Mouse (Mus musculus): ENCODE data around the gene Epb41. TPM values are rescaled to one million over a fixed set of nuclear protein-coding genes. Genes with fewer than 3 reads are reported as not detected.

Gene Epb41
- polyA plus RNA-seq, 1 experiment = 94.1 TPM

DNA sequence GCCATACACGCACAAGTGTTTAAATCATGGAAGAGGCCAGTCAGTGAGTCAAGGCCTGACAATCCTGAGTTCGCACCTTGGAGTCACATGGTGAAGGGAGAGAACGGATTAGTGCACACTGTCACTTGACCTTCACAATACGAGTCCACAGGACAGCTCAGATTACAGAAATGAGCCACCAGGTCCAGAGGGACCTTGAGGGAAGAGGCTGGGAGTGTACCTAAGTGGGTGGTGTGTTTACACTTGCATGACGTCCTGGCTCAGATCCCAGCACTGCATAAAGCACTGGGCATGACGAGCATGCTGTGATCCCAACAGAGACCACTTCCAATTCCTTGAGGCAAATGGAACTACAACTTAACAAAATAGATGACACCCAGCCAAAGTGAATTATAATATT, 168.7 kb downstream of the Epb41 start:
- Histone ChIP-seq H3K27ac (ENCODE audit: insufficient read depth, low read length) (no peak overlapping the region), H3K27me3 (ENCODE audit: control insufficient read depth, insufficient read depth, low read length) (no peaks in the 10 kb centered on the region), H3K4me1 (ENCODE audit: control insufficient read depth, insufficient read depth, insufficient read length) (peaks cover 3% of the 10 kb centered on the region; the same call in 1 of the 2 replicates), H3K36me3 (ENCODE audit: control insufficient read depth, insufficient read depth, low read length) (peaks cover 8% of the 10 kb centered on the region), H3K4me3 (ENCODE audit: extremely low read depth, insufficient read depth, insufficient read length) (no peak overlapping the region)
- no peak for TF ChIP-seq POLR2A (IDR thresholded peaks at IDR 0.05; ENCODE audit: low read depth, low read length)
- TF ChIP-seq CTCF (IDR thresholded peaks at IDR 0.05; ENCODE audit: extremely low read depth, insufficient read depth, insufficient read length, insufficient replicate concordance) = no peak
- no peak for DNase-seq (ENCODE audit: low read depth in 1 of 2, low spot score in 2 of 2)
- WGBS = 87% methylated on average over 6 of the region's 6 CpGs

- no peak for DNase-seq (ENCODE audit: low read depth in 1 of 2, low spot score in 2 of 2)
- Histone ChIP-seq H3K27ac (ENCODE audit: insufficient read depth, low read length) (no peak overlapping the region), H3K4me3 (ENCODE audit: extremely low read depth, insufficient read depth, insufficient read length) (no peak overlapping the region), H3K4me1 (ENCODE audit: control insufficient read depth, insufficient read depth, insufficient read length) (no peaks in the 10 kb centered on the region), H3K36me3 (ENCODE audit: control insufficient read depth, insufficient read depth, low read length) (peaks cover 27% of the 10 kb centered on the region), H3K27me3 (ENCODE audit: control insufficient read depth, insufficient read depth, low read length) (no peaks in the 10 kb centered on the region)
- no peak for TF ChIP-seq POLR2A (IDR thresholded peaks at IDR 0.05; ENCODE audit: low read depth, low read length)
- peak; percentile 22; the same call in 1 of the 2 replicates for TF ChIP-seq CTCF (IDR thresholded peaks at IDR 0.05; ENCODE audit: extremely low read depth, insufficient read depth, insufficient read length, insufficient replicate concordance)
- WGBS = 73% methylated on average over 8 of the region's 8 CpGs
Observed at GRCm38 (mm10) chr4:131904478-131904877, 170.6 kb downstream of the Epb41 start.

DNA sequence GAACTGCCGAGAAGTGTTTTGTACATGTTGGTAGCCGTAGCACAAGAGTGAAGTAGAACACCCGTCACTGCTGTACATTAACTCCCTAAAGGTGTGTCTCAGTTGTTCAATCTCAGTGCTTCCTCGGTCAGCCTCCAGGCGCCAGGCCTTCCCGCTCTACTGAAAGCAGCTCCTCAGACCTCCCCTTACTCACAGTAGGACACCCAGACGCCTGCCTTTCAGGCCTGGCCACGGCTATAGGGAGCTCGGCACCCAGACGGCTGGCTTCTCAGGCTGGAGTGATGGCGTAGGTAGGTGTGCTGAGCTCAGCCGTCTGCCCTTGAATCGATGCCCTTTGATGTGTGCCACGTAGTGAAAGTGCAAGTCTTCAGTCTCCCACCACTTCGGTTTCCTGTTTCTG, 174.0 kb downstream of the Epb41 start:
- no peak overlapping the region for H3K27ac ChIP-seq (ENCODE audit: insufficient read depth, low read length)
- H3K4me1 ChIP-seq (ENCODE audit: control insufficient read depth, insufficient read depth, insufficient read length) = no peaks in the 10 kb centered on the region
- 91% methylated on average over 15 of the region's 15 CpGs for WGBS
- no peak for DNase-seq (ENCODE audit: low read depth in 1 of 2, low spot score in 2 of 2)
- no peak for TF ChIP-seq CTCF (IDR thresholded peaks at IDR 0.05; ENCODE audit: extremely low read depth, insufficient read depth, insufficient read length, insufficient replicate concordance)
- no peak for TF ChIP-seq POLR2A (IDR thresholded peaks at IDR 0.05; ENCODE audit: low read depth, low read length)
- H3K4me3 ChIP-seq (ENCODE audit: extremely low read depth, insufficient read depth, insufficient read length) = no peak overlapping the region
- peaks cover 46% of the 10 kb centered on the region for H3K36me3 ChIP-seq (ENCODE audit: control insufficient read depth, insufficient read depth, low read length)
- no peaks in the 10 kb centered on the region for H3K27me3 ChIP-seq (ENCODE audit: control insufficient read depth, insufficient read depth, low read length)

GRCm38 (mm10) chr4:131899180-131899554, 176.0 kb downstream of the Epb41 start:
- Histone ChIP-seq H3K36me3 (ENCODE audit: control insufficient read depth, insufficient read depth, low read length) (peaks cover 53% of the 10 kb centered on the region), H3K4me3 (ENCODE audit: extremely low read depth, insufficient read depth, insufficient read length) (no peak overlapping the region), H3K4me1 (ENCODE audit: control insufficient read depth, insufficient read depth, insufficient read length) (no peaks in the 10 kb centered on the region), H3K27ac (ENCODE audit: insufficient read depth, low read length) (no peak overlapping the region), H3K27me3 (ENCODE audit: control insufficient read depth, insufficient read depth, low read length) (no peaks in the 10 kb centered on the region)
- TF ChIP-seq POLR2A (IDR thresholded peaks at IDR 0.05; ENCODE audit: low read depth, low read length) = no peak
- TF ChIP-seq CTCF (IDR thresholded peaks at IDR 0.05; ENCODE audit: extremely low read depth, insufficient read depth, insufficient read length, insufficient replicate concordance) = no peak
- no peak for DNase-seq (ENCODE audit: low read depth in 1 of 2, low spot score in 2 of 2)
- 89% methylated on average over 6 of the region's 6 CpGs for WGBS

DNA sequence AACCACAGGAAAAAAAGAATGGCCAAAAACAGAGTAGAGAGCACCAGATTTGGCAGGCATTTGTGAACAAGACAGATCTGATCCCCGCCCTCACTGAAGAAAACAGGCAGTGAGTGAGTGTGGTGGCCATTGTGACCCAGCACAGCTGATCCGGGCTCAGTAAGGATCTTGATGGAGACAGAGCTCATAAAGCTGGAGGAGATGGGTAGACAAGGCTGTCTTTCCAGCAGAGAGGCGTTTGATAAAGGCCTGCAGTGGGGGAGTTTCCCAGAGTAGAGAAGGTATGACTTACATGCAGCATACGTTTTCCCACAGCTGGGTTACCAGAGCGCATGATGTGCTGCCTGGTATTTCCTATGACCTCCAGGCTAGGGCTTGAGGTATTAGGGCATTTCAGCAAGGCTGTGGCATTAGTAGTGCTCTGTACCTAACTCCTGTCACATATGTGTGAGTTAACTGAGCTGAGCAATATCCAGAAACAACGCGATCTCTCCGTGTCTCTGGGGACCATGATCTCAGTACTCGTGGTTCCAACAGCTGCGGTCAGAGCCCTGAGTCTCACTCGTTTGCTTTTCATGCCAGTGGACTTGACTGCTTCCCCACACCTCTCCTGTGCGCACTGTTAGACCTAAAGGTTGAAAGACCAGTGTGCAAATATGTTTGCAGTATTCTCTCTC, 176.5 kb downstream of the Epb41 start:
- Histone ChIP-seq H3K36me3 (ENCODE audit: control insufficient read depth, insufficient read depth, low read length) (peaks cover 58% of the 10 kb centered on the region), H3K4me3 (ENCODE audit: extremely low read depth, insufficient read depth, insufficient read length) (no peak overlapping the region), H3K4me1 (ENCODE audit: control insufficient read depth, insufficient read depth, insufficient read length) (no peaks in the 10 kb centered on the region), H3K27ac (ENCODE audit: insufficient read depth, low read length) (no peak overlapping the region), H3K27me3 (ENCODE audit: control insufficient read depth, insufficient read depth, low read length) (no peaks in the 10 kb centered on the region)
- TF ChIP-seq CTCF (IDR thresholded peaks at IDR 0.05; ENCODE audit: extremely low read depth, insufficient read depth, insufficient read length, insufficient replicate concordance) (no peak), POLR2A (IDR thresholded peaks at IDR 0.05; ENCODE audit: low read depth, low read length) (no peak)
- no peak for DNase-seq (ENCODE audit: low read depth in 1 of 2, low spot score in 2 of 2)
- 93% methylated on average over 12 of the region's 12 CpGs for WGBS

DNA sequence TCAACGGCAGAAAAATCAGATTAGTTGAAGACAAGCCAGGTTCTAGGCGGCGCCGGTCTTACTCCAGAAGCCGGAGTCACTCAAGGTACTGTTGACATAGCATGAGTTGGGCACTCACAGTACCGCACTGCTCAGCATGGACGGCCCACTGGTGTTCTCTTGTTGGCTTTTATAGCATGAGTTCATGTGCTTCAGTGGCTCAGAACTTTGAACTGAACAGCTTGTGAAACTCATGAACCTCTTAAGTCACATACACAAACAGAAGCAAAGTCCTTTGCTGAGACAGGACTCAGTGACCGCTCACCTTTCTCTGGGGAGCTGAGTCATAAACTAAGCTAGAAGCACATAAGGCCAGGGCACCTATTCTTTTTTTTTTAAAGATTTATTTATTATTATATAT, 177.3 kb downstream of the Epb41 start:
- H3K4me1 ChIP-seq (ENCODE audit: control insufficient read depth, insufficient read depth, insufficient read length) = no peaks in the 10 kb centered on the region
- peaks cover 66% of the 10 kb centered on the region for H3K36me3 ChIP-seq (ENCODE audit: control insufficient read depth, insufficient read depth, low read length)
- 98% methylated on average over 8 of the region's 8 CpGs for WGBS
- DNase-seq (ENCODE audit: low read depth in 1 of 2, low spot score in 2 of 2) = no peak
- no peak for TF ChIP-seq POLR2A (IDR thresholded peaks at IDR 0.05; ENCODE audit: low read depth, low read length)
- TF ChIP-seq CTCF (IDR thresholded peaks at IDR 0.05; ENCODE audit: extremely low read depth, insufficient read depth, insufficient read length, insufficient replicate concordance) = no peak
- H3K4me3 ChIP-seq (ENCODE audit: extremely low read depth, insufficient read depth, insufficient read length) = no peak overlapping the region
- H3K27ac ChIP-seq (ENCODE audit: insufficient read depth, low read length) = no peak overlapping the region
- H3K27me3 ChIP-seq (ENCODE audit: control insufficient read depth, insufficient read depth, low read length) = no peaks in the 10 kb centered on the region

- no peaks in the 10 kb centered on the region for H3K4me1 ChIP-seq (ENCODE audit: control insufficient read depth, insufficient read depth, insufficient read length)
- 95% methylated on average over 5 of the region's 5 CpGs for WGBS
- DNase-seq (ENCODE audit: low read depth in 1 of 2, low spot score in 2 of 2) = no peak
- TF ChIP-seq POLR2A (IDR thresholded peaks at IDR 0.05; ENCODE audit: low read depth, low read length) = no peak
- no peak for TF ChIP-seq CTCF (IDR thresholded peaks at IDR 0.05; ENCODE audit: extremely low read depth, insufficient read depth, insufficient read length, insufficient replicate concordance)
- H3K36me3 ChIP-seq (ENCODE audit: control insufficient read depth, insufficient read depth, low read length) = peaks cover 70% of the 10 kb centered on the region
- no peaks in the 10 kb centered on the region for H3K27me3 ChIP-seq (ENCODE audit: control insufficient read depth, insufficient read depth, low read length)
- no peak overlapping the region for H3K4me3 ChIP-seq (ENCODE audit: extremely low read depth, insufficient read depth, insufficient read length)
- no peak overlapping the region for H3K27ac ChIP-seq (ENCODE audit: insufficient read depth, low read length)
Observed at GRCm38 (mm10) chr4:131897109-131897508, 178.0 kb downstream of the Epb41 start.
